Mouse (Mus musculus): ENCODE measurements around the gene Vwa3b.

Vwa3b gene

GRCm38 (mm10) chr1:37117964-37118363 lies 91.6 kb downstream of the Vwa3b start:
- DNase-seq (ENCODE audit: low spot score in 2 of 2): no peak

DNA sequence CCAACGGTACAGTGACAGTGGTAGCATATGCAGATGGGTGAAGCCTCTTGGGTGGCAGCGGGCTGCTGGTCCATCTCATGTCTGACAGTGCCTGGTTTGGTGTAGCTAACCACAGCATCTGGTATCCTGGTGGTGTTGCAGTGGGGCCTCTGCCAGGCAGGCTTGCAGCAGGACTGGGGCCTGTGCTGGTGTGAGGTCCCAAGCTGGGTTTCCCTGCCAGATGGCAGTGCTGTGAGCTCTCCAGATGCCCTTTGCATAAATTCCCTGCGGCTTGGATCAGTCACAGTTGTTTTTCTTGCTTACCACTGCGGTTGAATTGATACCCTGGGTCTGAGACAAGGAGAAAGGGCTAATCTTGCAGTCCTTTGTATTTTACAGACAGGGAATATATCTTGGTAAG lies 95.9 kb downstream of the Vwa3b start:
- DNase-seq (ENCODE audit: low spot score in 2 of 2): no peak

DNA sequence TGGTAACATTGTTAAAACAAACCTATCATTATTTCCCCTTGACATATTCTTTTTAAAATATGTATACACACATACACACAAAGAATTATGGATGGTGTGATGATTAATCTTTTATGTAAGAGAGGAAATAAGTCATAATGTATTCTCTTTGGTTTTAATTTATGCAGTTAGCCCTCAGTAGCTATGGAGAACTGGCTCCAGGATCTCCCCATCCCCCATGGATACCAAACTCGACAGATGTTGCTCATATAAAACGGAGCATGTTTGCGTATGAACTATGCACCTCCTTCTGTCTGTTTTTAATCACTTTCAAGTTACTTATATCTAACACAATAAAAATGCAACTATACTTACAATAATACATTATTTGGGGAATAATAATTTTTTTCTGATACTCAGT lies 96.4 kb downstream of the Vwa3b start:
- no peak for DNase-seq (ENCODE audit: low spot score in 2 of 2)

DNA sequence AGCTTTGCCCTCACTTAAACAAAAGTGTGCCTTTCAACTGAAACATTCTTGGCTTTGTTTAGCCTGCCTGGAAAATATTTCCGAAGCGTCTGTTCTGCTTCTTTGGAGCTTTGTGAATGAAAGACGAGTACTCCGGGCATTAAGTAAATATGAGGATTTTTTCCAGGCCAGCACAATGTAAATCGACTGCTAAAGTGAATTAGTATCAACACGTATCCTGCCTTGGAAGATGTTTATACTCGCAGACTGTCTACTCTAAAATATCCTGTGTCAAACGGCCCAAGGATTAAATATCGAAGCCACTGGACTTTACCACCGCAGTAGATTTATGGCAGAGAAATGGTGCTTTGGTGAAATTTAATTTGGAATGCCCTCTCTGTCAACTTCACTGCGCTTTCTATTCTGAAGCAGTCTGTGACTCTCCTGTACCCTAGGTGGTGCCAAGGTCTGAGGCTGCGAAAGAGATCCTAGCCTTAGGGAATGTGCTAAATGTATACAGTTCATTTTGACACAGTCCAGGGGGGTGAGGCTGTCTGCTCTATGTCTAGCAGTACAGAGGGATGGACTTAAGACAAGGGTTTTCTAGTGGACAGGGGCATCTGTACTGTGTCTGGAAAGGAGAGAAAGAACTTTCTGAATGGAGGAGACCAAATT lies 98.4 kb downstream of the Vwa3b start:
- no peak for DNase-seq (ENCODE audit: low spot score in 2 of 2)

DNA sequence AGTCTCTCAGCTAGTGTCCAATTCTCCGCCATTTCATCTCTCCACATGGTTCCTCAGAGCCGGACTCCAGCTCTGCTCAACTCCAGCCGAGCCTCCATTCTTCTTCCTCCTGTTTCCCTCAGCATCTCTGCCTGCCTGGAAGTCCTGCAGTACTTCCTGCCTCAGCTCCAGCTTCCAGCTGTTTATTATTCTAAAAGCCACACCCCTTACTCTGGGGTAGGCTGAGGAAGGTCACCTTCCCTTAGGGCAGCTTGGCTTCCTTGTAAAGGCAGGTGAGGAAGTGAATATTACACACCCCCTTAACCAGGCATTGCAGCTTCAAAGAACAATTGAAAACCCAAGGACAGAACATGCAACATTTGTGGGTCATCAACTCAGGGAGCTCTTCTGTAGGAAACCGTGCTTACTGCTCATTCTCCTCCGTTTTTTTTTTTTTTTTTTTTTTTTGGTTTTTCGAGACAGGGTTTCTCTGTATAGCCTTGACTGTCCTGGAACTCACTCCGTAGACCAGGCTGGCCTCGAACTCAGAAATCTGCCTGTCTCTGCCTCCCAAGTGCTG lies 103.7 kb downstream of the Vwa3b start:
- no peak for DNase-seq (ENCODE audit: low spot score in 2 of 2)

DNA sequence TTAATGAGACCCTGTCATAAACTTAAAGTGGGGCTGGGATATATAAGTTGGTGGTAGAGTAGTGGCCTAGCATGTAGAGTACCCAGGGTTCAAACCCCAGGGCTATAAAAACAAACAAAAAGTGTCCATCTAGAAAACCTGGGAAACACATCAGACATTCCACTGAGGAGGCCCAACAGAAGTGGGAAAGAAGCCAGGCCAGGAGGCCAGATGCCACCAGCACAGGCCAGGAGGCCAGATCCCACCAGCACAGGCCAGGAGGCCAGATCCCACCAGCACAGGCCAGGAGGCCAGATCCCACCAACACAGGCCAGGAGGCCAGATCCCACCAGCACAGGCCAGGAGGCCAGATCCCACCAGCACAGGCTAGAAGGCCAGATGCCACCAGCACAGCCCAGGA lies 104.8 kb downstream of the Vwa3b start:
- no peak for DNase-seq (ENCODE audit: low spot score in 2 of 2)

DNA sequence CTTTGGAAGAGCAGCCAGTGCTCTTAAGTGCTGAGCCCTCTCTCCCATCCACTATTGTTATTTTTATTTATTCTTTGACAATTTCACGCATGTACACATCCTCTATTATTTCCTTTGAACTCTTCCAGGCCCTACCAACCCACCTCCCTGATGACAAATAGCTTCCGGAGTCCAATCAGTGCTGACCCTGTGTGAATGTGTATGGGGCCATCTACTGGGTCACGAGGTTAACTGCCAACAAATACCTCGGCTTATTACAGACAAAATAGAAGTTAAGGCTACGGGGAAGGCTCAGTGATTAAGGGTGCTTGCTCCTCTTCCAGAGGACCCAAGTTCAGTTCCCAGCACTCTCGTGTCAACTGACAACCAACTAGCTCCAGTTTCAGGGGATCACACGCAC lies 106.0 kb downstream of the Vwa3b start:
- no peak for DNase-seq (ENCODE audit: low spot score in 2 of 2)

- DNase-seq (ENCODE audit: low spot score in 2 of 2): no peak
These were observed 119.6 kb downstream of the Vwa3b start for GRCm38 (mm10) chr1:37145966-37146365.

DNA sequence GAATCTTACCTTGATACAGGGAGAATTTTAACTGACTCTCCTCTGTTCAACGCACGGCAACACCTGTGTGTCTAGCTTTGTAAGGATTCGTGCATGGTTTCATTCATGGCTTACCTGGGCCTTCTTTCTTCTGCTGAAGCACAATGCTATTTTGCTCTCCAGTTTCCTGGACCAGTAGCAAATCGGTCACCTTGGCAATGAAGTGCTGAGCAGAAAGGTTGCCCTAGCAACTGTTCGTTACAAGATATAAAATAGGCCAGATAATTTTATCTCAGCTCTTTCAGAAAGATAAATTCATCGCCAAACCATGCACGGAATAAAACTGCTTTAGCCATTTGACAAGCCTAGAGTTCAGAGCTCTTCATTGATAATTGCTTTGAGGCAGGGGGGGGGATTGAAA lies 123.5 kb downstream of the Vwa3b start:
- DNase-seq (ENCODE audit: low spot score in 2 of 2): peak in 1 of 2 experiments; percentile 17

DNA sequence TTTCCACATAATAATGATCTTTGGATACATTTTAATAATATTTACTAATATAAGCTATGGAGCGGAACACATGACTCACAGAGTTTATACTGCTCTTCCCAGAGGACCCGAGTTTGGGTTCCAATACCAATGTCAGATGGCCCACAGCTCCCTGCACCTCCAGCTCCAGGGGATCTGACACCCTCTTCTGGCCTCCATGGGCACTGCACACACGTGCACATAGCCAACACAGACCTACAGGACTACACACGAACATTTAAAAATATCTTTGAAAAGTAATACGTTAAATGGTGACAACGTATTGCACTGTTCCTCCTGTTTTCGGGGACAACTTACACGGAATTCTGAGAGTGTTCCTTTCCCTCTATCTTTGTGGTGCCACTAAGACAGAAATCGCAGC lies 125.5 kb downstream of the Vwa3b start:
- DNase-seq (ENCODE audit: low spot score in 2 of 2): no peak

DNA sequence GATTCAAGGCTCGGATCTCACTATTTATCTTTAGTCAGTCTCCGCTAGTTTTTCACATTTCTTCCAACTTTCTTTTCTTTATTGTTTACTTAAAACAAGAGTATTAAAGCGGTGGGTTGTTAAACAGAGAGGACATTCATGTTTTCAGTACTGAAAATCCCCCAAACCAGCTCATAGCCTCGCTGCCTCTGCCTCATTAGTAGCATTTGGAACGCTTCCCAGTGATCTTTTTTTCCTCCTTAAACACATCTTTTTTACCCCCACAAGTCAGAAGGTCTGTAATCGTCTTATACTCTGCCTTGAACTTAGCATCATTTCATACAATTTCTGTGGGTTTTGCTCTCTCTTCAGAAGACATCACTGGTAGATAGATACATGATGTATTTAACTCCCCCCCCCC lies 139.7 kb downstream of the Vwa3b start:
- DNase-seq (ENCODE audit: low spot score in 2 of 2): no peak

DNA sequence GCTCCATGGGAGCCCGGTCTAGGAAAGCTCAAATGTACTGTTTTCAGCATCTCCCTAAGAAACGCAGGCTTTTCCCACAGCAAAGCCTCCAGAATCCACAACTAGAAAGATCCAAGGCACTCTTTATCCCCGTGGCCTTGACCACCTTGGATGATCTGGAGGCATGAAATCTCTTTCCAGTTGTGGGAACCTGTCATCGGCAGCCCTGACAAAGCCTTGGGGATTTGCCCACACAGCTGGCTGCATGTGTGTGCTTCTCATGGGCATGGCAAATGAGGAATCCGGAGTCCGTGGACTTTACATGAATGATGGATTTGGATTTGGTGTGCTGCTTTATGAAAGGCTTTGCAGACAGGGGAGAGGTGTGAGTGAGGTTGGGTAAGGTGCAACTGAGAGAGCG lies 141.5 kb downstream of the Vwa3b start:
- DNase-seq (ENCODE audit: low spot score in 2 of 2): no peak

GRCm38 (mm10) chr1:37177874-37178273 lies 151.5 kb downstream of the Vwa3b start:
- no peak for DNase-seq (ENCODE audit: low spot score in 2 of 2)

DNA sequence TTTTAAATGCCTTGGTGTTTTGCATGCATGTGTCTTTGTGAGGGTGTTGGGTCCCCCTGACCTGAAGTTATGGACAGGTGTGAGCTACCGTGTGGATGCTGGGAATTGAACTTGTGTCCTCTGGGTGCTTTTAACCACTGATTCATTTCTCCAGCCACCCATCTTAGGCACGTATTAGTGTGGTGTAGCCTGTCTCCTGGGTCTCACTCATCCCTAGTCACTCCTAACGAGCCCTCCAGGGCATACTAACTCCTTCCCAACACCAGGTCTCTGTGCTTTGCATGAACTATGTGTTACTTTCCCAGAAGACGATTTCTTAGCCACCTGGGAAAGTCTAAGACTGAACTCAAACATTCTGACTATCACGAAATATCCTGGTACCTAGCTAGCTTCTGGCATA lies 153.5 kb downstream of the Vwa3b start:
- no peak for DNase-seq (ENCODE audit: low spot score in 2 of 2)

GRCm38 (mm10) chr1:37187050-37187449 lies 160.7 kb downstream of the Vwa3b start:
- no peak for DNase-seq (ENCODE audit: low spot score in 2 of 2)

DNA sequence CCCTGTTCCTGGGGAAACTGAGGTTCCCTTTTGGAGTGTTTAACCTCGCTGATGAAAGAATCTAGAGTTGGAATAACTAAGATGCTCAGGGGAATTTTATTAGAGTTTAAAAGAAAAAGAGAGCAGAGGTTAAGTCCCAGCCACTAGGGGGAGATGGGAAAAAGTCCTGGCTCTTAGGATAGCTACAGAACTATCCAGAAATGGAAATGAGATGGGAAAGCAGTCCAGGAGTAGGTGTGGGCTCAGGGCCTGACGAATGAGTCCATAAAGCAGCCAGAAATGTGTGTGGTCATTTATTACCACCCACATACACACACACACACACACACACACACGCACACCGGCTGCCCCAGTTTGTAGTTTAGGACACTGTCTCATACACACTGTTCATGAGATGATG lies 168.2 kb downstream of the Vwa3b start:
- no peak for DNase-seq (ENCODE audit: low spot score in 2 of 2)

GRCm38 (mm10) chr1:37201406-37201805 lies 175.0 kb downstream of the Vwa3b start:
- DNase-seq (ENCODE audit: low spot score in 2 of 2): no peak

DNA sequence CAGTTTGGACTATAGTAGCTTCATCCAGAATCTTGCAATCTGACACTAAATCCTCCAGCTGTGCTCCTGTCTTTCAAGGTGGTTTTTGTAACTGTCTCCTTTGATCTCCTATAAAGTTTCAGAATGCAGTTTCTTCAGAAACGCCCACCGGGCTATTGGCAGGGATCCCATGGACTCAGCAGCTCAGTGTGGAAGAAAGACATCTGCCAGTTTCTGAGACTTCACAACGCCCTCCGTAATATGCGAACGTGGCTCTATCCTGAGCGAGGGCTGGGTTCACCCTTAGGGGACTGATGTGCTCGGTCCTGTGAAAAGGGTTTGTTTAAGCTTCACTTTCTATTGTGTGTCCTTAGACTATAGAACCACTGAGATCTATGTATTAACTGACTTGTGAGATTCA lies 181.3 kb downstream of the Vwa3b start:
- DNase-seq (ENCODE audit: low spot score in 2 of 2): no peak

- no peak for DNase-seq (ENCODE audit: low spot score in 2 of 2)
These were observed 186.0 kb downstream of the Vwa3b start for GRCm38 (mm10) chr1:37212375-37212774.

DNA sequence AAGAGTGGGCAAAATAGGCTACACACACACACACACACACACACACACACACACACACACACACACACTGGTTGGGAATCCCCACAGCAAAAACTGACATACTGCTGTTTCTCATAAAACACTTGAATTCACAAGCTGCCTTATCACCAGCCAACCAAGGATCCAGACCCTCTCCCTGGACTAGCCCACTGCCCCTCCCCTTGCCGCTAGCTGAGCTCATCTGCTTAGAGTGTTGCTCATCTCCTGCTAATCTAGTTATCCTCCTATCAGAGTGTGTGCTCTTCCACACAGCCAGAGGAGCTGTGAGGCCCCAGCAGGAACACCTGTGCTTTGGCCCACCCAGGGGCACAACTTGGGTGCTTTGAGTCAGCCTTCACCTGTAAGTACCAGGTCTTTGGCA lies 187.7 kb downstream of the Vwa3b start, which contains the start of gene Cnga3:
Cnga3 (plus strand) TSS at position 291 of the 400 bp plus-strand sequence.
- DNase-seq (ENCODE audit: low spot score in 2 of 2): no peak

- DNase-seq (ENCODE audit: low spot score in 2 of 2): no peak
These were observed 192.0 kb downstream of the Vwa3b start for GRCm38 (mm10) chr1:37218386-37218785.

- no peak for DNase-seq (ENCODE audit: low spot score in 2 of 2)
These were observed 193.2 kb downstream of the Vwa3b start for GRCm38 (mm10) chr1:37219593-37219992.

DNA sequence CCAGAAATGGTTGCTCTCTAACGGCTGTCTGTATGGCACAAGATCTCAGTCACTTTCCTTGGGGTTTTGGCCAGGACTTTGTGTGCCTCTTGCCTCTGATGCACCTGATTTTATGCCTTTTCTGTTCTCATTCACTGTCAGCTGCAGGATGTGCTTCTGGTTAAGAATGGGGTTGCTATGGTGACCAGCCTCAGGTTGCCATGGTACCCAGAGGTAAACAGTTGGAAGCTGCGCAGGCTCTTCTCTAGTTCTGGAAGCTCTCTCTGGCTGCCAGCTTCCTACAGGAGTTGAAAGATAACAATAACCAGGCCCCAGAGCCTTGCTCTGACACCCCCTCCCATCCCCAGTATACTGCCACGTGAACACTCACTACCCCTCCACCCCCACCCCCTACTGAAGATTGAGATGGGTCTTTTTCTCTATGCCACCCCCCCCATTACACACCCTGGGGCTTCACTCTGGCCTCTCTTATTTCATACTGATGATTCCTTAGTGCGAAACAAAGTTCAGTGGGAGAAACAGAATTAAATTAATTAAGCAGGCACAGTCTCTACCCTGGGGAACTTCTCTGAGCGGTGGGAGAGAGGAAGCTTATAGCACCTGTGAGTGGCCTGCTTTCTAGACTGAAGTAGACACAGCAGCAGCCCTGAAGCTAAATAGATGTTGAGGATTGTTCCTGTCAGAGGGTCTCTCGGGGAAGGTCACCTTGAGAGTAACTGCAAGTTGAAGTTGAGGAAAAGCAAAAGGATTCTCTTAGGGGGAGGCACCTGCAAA lies 193.9 kb downstream of the Vwa3b start:
- peak; percentile 81 for DNase-seq (ENCODE audit: low spot score in 2 of 2)

All from frontal cortex, postnatal 14 days (tissue).